Mouse (Mus musculus) midbrain, embryonic 16.5 days (tissue): ENCODE measurements around the gene Gtf2h4. TPM values are rescaled to one million over a fixed set of nuclear protein-coding genes. Genes with fewer than 3 reads are reported as not detected.

Source experiments
- ATAC-seq: fragments of 200-750 bp; cut with Nextera tagmentation; 2 replicates; pipeline ENCODE4 v1.8.0; 2017; ENCODE audit warnings: moderate TSS enrichment
- H3K27ac ChIP-seq: fragments of 300-500 bp; sonication (generic); 2 replicates; pipeline ENCODE4 v1.5.1; 2014; ENCODE audit warnings: mild to moderate bottlenecking, low read length, mixed read lengths
- H3K27me3 ChIP-seq: fragments of 300-500 bp; sonication (generic); 2 replicates; pipeline ENCODE4 v1.6.1; 2014; ENCODE audit warnings: low read depth, low read length, mixed read lengths; ENCODE audit not compliant: control insufficient read depth, insufficient read depth
- H3K36me3 ChIP-seq: fragments of 300-500 bp; sonication (generic); 2 replicates; pipeline ENCODE4 v1.6.1; 2014; ENCODE audit warnings: mild to moderate bottlenecking, low read length, moderate library complexity, mixed read lengths; ENCODE audit not compliant: control insufficient read depth, insufficient read depth
- H3K4me1 ChIP-seq: fragments of 300-500 bp; sonication (generic); 2 replicates; pipeline ENCODE4 v1.6.1; 2014; ENCODE audit warnings: mild to moderate bottlenecking, low read length, mixed read lengths; ENCODE audit not compliant: control insufficient read depth, insufficient read depth
- H3K4me2 ChIP-seq: fragments of 300-500 bp; sonication (generic); 2 replicates; pipeline ENCODE4 v1.6.1; 2014; ENCODE audit warnings: mild to moderate bottlenecking, low read length, mixed read lengths
- H3K4me3 ChIP-seq: fragments of 300-500 bp; sonication (generic); 2 replicates; pipeline ENCODE4 v1.5.1; 2014; ENCODE audit warnings: low read depth, mild to moderate bottlenecking, low read length, moderate library complexity, mixed read lengths
- H3K9ac ChIP-seq: fragments of 300-500 bp; sonication (generic); 2 replicates; pipeline ENCODE4 v1.6.1; 2014; ENCODE audit warnings: low read depth, low read length, mixed read lengths
- H3K9me3 ChIP-seq: fragments of 300-500 bp; sonication (generic); replicated peaks from 2 replicates; pipeline ENCODE4 v1.6.1; 2014; ENCODE audit warnings: mild to moderate bottlenecking, low read length, mixed read lengths; ENCODE audit not compliant: control insufficient read depth, poor library complexity, severe bottlenecking
- WGBS: fragments of 180-500 bp; shearing (Covaris S2); extraction: QIAGEN DNeasy Blood & Tissue Kit; methylation state at CpG from one replicate; pipeline ENCODE4 v1.1.7; 2014; 5-methylcytosine and 5-hydroxymethylcytosine counted together
- polyA plus RNA-seq: library from polyadenylated mRNA; unstranded; fragments of >200 nt; fragmentation: Nextera tagmentation; extraction: Ambion mirVana; gene quantifications from 2 replicates; pipeline ENCODE4 v1.2.1, GENCODE M21; 2015

Gene Gtf2h4
- polyA plus RNA-seq, 1 experiment from 2014 or later: 26.5 TPM

DNA sequence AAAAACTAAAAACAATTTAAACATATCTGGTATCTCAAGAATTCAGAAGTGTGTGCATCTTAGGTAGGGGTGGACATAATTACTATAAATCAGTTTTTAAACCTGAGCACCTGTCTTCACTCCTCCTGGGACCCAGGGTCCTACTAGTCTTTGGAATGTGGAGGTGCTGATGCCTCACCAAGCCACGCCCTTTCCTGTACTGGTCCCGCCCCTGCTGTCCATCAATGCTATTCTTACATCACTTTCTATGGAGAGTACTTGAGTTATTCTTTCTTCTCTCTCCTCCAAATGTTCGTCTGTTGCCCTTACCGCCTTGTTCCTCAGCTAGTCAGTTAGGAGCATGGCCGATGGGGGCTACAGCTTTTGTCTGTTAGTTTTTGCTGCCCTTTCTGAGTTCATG lies 37.2 kb downstream of the Gtf2h4 start:
- no peaks in the 10 kb centered on the region for H3K27me3 ChIP-seq
- no peaks in the 10 kb centered on the region for H3K9me3 ChIP-seq
- H3K4me1 ChIP-seq: no peaks in the 10 kb centered on the region
- 43% methylated on average over 5 of the region's 5 CpGs for WGBS
- no peak overlapping the region for H3K4me3 ChIP-seq
- no peak overlapping the region for H3K27ac ChIP-seq
- H3K4me2 ChIP-seq: peak overlapping the region; percentile 16; the same call in 1 of the 2 replicates
- no peak overlapping the region for H3K9ac ChIP-seq
- H3K36me3 ChIP-seq: no peaks in the 10 kb centered on the region
- peak; percentile 26; the same call in 1 of the 2 replicates for ATAC-seq

DNA sequence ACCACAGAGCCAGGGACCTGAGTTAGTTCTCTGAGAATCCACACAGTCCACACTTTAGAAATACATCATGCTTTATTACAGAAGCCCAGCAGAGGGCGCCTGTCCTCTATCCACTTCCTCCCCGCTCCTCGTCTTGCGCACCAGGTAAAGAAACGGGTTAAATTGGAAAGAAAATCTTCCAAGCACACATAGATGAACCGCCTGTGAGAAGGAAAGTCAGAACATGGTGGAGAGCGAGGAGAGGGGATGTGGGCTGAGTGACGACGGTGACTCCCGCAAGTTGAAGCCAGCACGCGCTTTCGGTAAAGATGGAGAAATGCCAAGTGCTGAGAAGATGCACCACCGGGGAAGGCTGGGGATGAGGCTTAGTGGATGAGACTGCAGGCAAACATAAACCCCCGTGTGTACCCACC lies 37.8 kb downstream of the Gtf2h4 start:
- peak overlapping the region; percentile 10; the same call in 1 of the 2 replicates for H3K9ac ChIP-seq
- peak; percentile 65 for ATAC-seq
- H3K4me2 ChIP-seq: peak overlapping the region; percentile 67
- peak overlapping the region; percentile 40 for H3K4me3 ChIP-seq
- no peaks in the 10 kb centered on the region for H3K9me3 ChIP-seq
- 1% methylated on average over 15 of the region's 15 CpGs for WGBS
- H3K27ac ChIP-seq: peak overlapping the region; percentile 63
- no peaks in the 10 kb centered on the region for H3K36me3 ChIP-seq
- no peaks in the 10 kb centered on the region for H3K4me1 ChIP-seq
- no peaks in the 10 kb centered on the region for H3K27me3 ChIP-seq

DNA sequence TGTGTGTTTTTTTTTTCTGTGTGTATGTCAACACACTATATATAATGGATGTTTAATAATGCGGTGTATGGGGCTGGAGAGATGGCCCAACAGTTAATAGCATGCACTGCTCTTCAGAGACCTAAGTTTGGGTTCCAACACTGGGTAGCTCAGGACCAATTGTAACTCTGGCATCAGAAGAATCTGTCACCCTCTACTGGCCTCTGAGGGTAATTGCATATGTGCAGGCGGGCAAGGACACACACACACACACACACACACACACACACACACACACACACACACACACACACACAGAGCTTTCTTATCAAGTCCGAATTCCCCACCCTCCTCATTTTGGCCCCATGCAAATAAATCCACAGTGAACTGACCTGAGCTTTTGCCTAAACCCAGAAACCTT lies 38.3 kb downstream of the Gtf2h4 start:
- no peak overlapping the region for H3K4me2 ChIP-seq
- H3K9ac ChIP-seq: no peak overlapping the region
- no peaks in the 10 kb centered on the region for H3K9me3 ChIP-seq
- H3K36me3 ChIP-seq: no peaks in the 10 kb centered on the region
- 80% methylated on average over 3 of the region's 3 CpGs for WGBS
- no peak for ATAC-seq
- no peaks in the 10 kb centered on the region for H3K27me3 ChIP-seq
- no peak overlapping the region for H3K27ac ChIP-seq
- H3K4me1 ChIP-seq: no peaks in the 10 kb centered on the region
- no peak overlapping the region for H3K4me3 ChIP-seq

DNA sequence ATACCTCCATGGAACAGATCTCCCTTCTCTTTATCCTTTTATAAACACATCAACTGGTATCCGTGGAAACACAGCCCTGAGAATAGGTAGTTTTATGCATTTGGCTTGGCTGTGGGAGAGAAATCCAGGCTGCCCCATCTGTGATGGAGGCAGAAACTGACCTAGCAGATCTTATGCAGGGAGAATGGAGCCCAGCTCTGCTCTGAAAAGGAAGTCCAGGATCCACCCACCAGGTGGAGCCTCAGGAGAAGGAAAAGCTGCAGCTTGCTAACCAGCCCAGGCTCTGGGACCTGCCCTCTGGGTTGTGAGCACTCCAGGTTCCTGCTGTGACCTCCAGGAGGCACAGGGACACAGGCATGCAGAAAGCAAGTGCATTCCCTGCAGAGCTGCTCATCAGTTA lies 39.5 kb downstream of the Gtf2h4 start:
- no peak for ATAC-seq
- Histone ChIP-seq H3K27ac (no peak overlapping the region), H3K27me3 (no peaks in the 10 kb centered on the region)

DNA sequence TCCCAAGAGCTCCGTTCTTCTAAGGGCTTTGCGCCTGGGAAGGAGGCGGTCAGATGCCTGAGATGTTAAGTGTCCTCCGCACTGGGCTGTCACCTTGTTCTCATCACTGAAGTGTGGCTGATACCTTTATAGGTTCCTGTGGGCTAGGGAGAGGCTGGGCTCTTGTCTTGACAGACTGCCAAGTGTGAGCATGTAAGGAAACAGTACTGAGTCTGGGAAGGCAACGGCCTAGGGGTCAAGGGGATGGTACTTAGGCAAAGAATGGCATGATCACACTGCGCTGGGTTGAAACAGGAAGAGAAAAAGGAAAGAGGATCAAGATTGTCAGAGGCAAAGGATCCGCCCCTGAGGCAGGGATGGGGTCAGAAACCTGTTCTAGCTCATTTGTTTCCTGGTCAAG lies 47.0 kb downstream of the Gtf2h4 start, which contains the start of gene Gm9573:
Gene Gm9573 (minus strand): TSS at position 101 of the 400 bp plus-strand sequence.
- H3K4me3 ChIP-seq: no peak within 1 kb of the TSS
- 91% methylated on average over 7 of the region's 7 CpGs for WGBS

More for the DNA sequence above, 39.5 kb downstream of the Gtf2h4 start:
- Histone ChIP-seq H3K4me2 (no peak overlapping the region), H3K4me3 (no peak overlapping the region), H3K9ac (no peak overlapping the region), H3K4me1 (no peaks in the 10 kb centered on the region), H3K36me3 (no peaks in the 10 kb centered on the region), H3K9me3 (no peaks in the 10 kb centered on the region)
- WGBS: 14% methylated on average over 1 of the region's 1 CpGs

More for the DNA sequence above, 47.0 kb downstream of the Gtf2h4 start, which contains the start of gene Gm9573:
- H3K4me2 ChIP-seq: no peak within 1 kb of the TSS
- H3K9ac ChIP-seq: no peak within 1 kb of the TSS
- H3K27me3 ChIP-seq: no peaks in the 10 kb centered on the region
- H3K27ac ChIP-seq: no peak within 1 kb of the TSS
- H3K9me3 ChIP-seq: no peaks in the 10 kb centered on the region
- no peaks in the 10 kb centered on the region for H3K4me1 ChIP-seq
- no peaks in the 10 kb centered on the region for H3K36me3 ChIP-seq
- ATAC-seq: no peak

Other genes starting within 250 kb of the Gtf2h4 start
- gene H2-Q6, start 248.9 kb downstream of the Gtf2h4 start, polyA plus RNA-seq: 1.1 and 1.3 TPM in 2 replicates
- 3.8 and 4.6 TPM in 2 replicates for gene H2-Q7, start 234.6 kb downstream of the Gtf2h4 start, polyA plus RNA-seq
- 0.30 and 0.31 TPM in 2 replicates for gene H2-Q10, start 203.7 kb downstream of the Gtf2h4 start, polyA plus RNA-seq
- 0.37 TPM in 1 of 2 replicates, not detected in the other for gene Pou5f1, start 167.7 kb downstream of the Gtf2h4 start, polyA plus RNA-seq
- 8.5 and 9.4 TPM in 2 replicates for gene Tcf19, start 156.9 kb downstream of the Gtf2h4 start, polyA plus RNA-seq
- gene Cchcr1, start 156.6 kb downstream of the Gtf2h4 start, polyA plus RNA-seq: 3.7 and 4.0 TPM in 2 replicates
- 0.60 and 0.68 TPM in 2 replicates for gene Psors1c2, start 140.5 kb downstream of the Gtf2h4 start, polyA plus RNA-seq
- 0.07 and 0.09 TPM in 2 replicates for gene Cdsn, start 121.6 kb downstream of the Gtf2h4 start, polyA plus RNA-seq
- gene 2300002M23Rik, start 106.3 kb downstream of the Gtf2h4 start, polyA plus RNA-seq: not detected in 2 replicates
- not detected in 2 replicates for gene Sfta2, start 72.2 kb downstream of the Gtf2h4 start, polyA plus RNA-seq
- gene Gm9573, start 47.1 kb downstream of the Gtf2h4 start, polyA plus RNA-seq: not detected in 2 replicates
- gene Mucl3, start 30.0 kb downstream of the Gtf2h4 start, polyA plus RNA-seq: 0.07 and 0.14 TPM in 2 replicates
- gene Vars2, start 6.1 kb downstream of the Gtf2h4 start, polyA plus RNA-seq: 15.1 and 15.3 TPM in 2 replicates
- 87.8 and 103 TPM in 2 replicates for gene Ddr1, start 30.9 kb upstream of the Gtf2h4 start, polyA plus RNA-seq
- gene Ier3, start 147.9 kb upstream of the Gtf2h4 start, polyA plus RNA-seq: 8.9 and 10.5 TPM in 2 replicates
- gene Flot1, start 149.5 kb upstream of the Gtf2h4 start, polyA plus RNA-seq: 102 and 104 TPM in 2 replicates
- gene Tubb5, start 164.6 kb upstream of the Gtf2h4 start, polyA plus RNA-seq: 1,852 and 1,913 TPM in 2 replicates
- 8.6 and 10.3 TPM in 2 replicates for gene Mdc1, start 167.8 kb upstream of the Gtf2h4 start, polyA plus RNA-seq
- 13.5 and 14.6 TPM in 2 replicates for gene Nrm, start 187.6 kb upstream of the Gtf2h4 start, polyA plus RNA-seq
- gene Ppp1r18, start 191.9 kb upstream of the Gtf2h4 start, polyA plus RNA-seq: 18.4 and 18.8 TPM in 2 replicates
- gene Dhx16, start 206.1 kb upstream of the Gtf2h4 start, polyA plus RNA-seq: 28.4 and 30.5 TPM in 2 replicates
- 63.9 and 76.4 TPM in 2 replicates for gene 2310061I04Rik, start 223.7 kb upstream of the Gtf2h4 start, polyA plus RNA-seq
- 455 and 465 TPM in 2 replicates for gene Atat1, start 236.3 kb upstream of the Gtf2h4 start, polyA plus RNA-seq
- gene Mrps18b, start 242.7 kb upstream of the Gtf2h4 start, polyA plus RNA-seq: 46.9 and 54.4 TPM in 2 replicates
- 38.9 and 43.0 TPM in 2 replicates for gene Ppp1r10, start 242.7 kb upstream of the Gtf2h4 start, polyA plus RNA-seq